Mouse (Mus musculus): ENCODE data around the gene Fgfr1op.

Fgfr1op gene

DNA sequence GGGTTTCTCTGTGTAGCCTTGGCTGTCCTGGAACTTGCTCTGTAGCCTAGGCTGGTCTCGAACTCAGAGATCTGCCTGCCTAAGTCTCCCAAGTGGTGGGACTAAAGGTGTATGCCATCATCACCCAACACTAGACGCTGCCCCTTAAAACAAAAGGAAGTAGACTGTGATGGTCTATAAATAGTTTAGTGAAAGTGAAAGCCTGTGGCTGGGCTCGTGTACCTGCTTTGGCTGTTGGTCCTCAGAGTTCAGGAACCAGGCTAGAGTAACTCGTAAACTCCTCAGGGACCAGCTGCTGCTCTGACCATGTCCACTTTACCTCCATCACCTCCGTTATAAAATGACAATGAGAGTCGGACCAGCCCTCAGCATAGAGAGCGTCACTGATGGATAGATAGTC, 5.0 kb downstream of the Fgfr1op start:
- no peak for DNase-seq

DNA sequence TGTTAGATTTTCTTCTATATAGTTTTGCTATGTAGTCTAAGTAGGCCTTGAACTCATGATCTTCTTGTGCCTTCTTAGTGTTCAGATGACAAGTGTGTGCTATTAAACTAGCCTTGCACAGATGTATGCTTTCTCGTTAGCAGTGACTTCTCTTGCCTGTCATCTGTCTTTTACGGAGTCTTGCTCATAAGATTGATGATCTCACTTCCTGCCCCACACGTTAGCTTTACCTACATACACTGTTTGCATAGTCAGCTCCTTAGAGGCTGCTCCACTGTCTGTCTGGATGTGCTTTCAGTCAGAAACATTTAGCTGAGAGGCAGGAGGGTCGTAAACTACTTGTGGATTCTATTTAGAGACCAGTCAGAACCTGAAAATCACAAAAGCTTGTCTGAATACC, 5.8 kb downstream of the Fgfr1op start:
- no peak for DNase-seq

DNA sequence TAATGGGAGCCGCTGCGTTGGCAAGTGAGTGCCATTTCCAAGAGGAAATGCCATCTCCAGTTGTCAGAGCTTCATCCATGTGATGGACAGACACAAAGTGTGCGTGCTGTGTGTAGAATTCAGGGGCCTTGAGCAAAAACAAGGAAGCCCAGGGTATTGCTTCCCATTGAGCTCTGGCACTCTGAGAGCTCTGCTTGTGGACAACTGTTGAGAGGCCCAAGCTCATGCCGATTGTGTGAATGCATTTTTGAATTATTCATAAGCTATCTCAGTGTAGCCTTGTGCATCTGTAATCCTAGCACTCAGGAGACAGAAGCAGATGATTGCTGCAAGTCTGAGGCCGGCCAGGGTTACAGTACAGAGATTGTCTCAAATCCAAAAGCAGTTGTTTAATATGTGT, 11.8 kb downstream of the Fgfr1op start:
- DNase-seq = no peak

DNA sequence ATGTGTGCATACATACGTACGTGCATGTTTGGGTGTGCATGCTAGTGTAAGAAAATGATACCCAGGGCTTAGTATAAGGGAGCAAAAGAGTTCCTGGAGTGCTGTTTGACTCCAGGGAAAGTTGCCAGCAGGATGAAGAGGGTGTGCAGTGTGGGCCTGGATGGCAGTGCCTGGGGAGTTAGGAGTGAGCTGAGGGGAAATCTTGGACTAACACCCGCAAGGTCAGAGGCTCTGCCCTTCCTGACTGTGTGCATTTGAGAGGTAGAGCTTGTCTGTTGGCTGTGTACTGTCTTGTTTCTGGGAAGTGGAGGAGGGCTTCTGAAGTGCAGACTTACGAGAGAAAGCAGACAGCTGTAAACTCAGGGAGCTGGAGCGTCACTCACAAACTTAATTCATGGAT, 18.5 kb downstream of the Fgfr1op start:
- peak; percentile 19 to 20 for DNase-seq

DNA sequence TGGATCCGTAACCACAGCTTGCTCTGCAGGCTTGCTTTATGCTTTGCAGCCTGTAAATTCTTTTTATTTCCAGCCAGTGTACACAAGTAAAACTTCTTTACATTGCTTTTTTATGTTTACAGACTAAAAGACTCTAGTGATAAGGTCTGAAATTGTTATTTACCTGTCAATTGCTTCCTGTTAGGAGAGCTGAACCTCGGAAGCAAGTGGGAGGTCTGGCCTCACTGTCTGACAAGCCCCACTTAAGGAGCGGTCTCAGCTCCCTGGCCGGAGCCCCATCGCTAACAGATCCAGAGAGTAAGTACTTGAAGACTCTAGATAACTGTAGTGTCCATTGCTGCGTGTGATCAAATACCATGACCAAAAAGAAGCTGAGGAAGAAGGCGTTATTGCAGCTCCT, 18.9 kb downstream of the Fgfr1op start:
- DNase-seq = peak in 1 of 2 experiments; percentile 17

DNA sequence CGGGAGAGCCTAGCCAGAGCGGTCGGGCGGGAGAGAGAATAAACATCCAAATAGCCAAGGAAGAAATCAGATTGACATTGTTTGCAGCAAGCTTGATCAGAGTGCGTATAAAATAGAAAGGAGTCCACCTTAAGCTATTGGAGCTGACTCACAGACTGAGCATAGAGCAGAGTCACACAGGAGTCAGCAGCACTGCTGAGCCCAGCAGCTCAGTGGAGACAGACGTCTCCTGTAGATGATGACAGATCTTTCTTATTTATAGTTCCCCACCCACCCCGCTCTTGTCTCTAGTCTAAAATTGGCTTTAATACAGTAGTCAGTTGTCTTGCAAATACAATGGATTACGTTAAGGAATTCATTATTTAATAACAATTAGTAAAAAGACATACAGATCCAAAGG, 28.4 kb downstream of the Fgfr1op start:
- DNase-seq = no peak

DNA sequence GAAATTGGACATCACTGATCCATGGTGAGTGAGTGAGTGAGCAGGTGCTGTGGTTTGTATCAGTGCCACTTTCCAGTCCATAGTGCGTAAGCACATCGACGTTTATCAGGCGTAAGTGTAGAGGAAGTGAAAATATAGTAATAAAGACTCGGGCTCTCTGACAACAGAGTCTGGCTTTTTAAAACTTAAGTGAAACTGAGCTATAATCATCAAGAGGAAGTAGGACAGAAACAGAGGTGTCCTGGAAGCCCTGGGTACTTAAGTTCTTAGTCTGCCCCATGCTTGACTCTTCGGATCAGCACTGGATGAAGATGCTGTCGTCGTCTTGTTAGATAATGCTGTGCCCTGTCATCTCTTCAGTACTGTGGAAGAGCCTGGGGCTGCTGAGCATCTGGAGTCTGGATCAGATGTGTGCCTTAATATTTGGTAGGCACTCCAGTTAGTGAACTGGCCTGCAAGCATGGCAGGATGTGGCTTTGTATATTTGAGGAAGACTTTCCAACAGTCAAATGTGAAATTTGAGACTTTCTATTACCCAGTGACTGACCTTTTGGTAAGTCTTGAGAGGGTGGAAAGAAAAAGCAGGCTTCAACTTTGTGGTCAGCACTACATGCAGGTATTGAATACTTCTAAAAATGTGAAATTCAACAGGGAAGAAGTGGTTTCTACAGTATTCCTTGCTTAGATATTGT, 30.5 kb downstream of the Fgfr1op start:
- DNase-seq = no peak

DNA sequence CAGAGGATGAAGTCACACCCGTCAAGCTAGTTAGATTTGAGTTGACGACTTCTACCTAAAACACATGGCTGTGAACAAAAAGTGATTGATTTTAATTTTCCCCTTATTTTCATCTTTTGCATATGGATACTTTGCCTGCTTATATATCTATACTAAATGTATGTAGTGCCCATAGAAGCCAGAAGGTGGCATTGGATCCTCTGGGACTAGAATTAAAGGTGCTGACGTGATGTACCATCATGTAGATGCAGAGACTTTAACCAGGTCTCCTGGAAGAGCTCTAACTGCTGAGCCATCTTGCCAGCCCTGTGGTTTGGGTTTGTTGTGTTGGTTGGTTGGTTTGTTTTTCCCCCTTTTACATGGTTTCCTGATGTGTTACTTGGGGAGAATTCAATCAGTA, 32.4 kb downstream of the Fgfr1op start:
- no peak for DNase-seq

DNA sequence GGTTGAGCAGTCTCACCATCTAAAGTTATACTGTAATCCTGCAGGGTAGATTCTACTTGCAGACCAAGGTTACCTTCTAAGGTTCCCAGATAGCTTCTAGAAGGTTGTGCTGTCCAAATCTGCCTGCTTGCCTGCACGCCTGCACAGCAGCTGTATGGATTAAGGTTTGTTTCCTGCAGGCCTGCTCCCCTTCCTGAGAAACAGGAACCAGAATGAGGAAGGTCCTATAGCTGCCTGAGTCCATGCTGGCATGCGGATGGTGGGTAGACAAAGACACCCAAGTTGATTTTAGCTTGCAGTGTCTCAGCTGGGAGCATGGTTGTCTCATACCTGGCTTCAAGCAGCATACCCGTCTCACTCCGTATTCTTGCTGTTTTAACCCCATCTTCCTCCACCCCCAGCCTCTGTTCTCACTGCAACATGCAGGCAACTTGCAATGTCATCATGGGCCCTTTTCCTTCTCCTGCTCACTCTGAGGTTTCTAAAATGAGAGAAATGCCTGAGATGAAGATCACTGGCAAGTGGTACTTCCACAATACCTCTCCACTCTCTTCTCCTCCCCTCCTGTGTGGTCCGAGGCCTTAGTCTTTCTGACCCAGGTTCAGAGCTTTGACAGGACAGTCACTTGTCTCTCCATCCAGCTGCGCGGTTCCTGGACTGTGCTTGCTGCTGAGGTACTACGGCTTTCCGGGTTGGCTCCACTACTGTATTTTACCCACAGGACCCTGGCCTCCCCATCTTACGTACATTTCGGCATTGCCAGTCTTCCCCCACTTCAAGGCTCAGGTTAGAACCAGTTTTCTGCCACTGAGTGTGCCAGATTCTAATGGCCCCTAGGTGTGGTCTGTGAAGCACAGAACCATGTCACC, 34.0 kb downstream of the Fgfr1op start:
- DNase-seq = no peak

DNA sequence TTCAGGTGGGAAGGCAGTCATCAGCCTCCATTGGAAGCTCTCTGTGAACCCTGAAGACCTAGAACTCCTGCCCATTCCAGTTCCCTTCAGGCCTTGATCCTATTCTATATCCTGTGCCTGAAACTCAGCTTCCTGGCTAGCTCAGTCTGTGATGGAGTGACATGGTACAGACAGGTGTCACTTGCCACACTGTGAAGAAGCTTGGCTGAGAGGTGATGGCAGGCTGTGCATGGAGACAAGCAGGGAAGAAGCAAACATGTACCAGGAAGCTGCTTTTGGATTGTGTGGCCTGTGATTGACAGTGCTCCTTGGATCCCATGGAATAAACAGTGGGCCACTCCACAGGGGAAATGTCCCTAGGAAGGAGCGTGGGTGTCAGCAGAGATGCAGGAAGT, 34.6 kb downstream of the Fgfr1op start:
- DNase-seq = no peak

DNA sequence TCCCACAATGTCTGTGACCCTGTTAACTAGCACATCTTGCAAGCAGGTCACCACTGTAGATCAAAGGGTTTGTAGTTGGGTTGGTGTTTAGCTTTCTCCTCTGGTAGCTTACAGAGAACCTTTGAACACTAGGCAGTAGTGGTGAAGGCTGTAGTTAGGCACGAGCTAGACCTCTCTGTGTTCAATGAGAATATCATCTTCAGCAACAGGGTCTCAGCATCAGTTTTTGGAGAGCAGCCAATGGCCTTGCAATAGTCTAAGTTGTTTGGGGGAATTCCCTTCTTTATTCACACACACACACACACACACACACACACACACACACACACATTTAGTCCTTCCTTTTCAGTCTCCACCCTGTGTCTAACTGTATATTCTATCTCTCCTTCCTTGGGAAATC, 38.2 kb downstream of the Fgfr1op start:
- no peak for DNase-seq

DNA sequence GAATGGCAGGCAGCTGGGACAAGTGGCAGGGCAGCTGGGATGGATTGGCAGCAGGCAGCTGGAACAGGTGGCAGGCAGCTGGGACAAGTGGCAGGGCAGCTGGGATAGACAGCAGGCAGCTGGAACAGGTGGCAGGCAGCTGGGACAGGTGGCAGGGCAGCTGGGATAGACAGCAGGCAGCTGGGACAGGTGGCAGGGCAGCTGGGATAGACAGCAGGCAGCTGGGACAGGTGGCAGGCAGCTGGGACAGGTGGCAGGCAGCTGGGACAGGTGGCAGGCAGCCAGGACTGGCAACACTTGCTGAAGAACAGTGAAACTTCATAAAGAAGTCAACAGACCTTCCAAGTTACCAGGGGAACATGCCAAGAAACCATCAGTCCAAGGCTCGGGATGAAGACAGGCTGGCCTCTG, 39.9 kb downstream of the Fgfr1op start:
- DNase-seq = peak; percentile 31 to 33

DNA sequence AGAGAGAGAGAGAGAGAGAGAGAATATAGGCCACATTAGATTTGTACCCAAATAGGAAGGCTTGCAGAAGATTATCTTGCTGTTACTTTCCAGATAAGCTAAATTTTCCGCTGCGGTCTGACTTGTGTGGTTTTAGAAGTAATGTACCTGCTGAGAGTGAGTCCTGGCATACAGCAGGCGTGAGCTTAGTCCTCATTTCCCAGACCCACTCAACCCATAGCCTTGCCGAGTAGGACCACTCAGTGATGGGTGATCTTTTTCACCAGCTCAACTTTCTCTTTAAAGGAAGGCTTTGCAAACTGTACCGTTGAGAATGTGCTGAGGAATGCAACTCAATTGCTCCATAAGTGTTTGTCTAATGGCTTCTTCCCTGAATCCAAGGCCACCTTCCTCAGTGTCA, 41.4 kb downstream of the Fgfr1op start:
- no peak for DNase-seq

DNA sequence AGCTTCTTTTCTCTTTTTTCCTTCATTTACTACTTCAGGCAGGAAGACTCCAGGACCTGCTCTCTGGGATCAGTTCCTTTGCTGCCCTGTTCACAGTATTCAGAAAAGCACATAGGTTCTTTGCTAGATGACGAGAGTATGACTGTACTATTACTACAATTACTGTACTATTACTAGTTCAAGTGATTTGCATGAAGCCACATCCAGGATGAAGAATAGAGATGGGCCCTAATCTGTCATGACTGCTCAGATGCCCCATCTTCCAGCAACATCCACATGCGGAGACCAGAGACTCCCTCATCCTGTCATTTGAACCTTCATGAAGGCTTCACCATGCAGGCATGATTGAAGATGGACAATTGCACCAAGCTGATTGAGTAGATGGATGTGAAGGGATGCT, 44.4 kb downstream of the Fgfr1op start:
- no peak for DNase-seq

DNA sequence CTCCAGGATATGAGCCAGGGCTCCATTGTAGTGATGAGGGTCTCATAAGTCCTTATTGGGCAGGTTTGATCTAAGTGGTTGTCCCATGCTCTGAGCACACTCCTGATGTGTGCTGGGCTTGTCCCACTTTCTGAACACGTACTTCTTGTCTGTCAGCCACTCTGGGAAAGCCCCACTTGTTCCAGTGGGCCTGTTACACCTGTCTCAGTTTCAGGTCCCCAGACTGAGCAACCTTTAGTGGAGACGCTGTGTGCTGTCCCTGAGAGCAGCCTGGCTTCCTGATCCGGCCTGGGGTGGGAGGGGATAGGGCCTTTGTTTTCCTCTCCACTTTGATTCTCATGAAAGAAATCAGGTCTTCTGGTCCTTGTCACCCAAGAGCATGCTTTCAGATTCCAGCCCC, 44.9 kb downstream of the Fgfr1op start:
- no peak for DNase-seq

DNA sequence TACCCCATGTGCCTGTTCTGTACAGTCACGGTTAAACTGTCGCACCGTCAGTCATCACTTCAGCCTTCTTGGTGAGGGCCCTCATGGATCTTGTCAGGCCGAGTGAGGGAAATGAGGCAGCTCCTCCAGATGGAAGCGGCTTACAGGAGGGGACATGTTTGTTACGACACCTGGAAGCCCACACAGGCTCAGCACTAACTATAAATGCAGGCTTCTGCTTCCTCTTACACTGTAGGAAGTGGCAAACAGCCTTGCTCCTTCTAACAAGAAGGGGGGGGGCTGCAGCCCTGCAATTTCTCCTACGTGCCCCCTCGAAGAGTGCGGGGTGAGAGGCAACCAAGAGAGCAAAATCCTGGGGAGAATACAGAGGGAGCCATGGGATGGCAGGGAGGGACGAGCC, 45.4 kb downstream of the Fgfr1op start:
- no peak for DNase-seq

DNA sequence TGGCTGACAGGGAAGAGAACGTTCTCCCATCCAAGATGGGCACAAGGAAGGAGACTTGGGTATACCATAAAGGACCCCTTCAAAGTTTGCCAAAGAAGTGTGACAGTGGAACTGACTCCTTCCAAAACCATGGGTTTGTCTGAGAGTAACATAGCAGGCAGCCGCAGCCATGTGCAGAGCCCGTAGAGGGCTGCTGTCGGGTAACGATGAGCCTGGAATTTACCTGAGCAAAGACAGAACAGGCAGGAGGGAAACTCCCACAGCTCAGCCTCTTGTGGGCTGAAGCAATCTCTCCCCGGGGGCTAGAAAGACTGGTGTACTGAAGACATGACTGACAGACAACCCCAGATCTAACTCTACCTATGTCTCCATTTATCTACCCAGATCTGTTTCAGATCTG, 46.1 kb downstream of the Fgfr1op start:
- no peak for DNase-seq

DNA sequence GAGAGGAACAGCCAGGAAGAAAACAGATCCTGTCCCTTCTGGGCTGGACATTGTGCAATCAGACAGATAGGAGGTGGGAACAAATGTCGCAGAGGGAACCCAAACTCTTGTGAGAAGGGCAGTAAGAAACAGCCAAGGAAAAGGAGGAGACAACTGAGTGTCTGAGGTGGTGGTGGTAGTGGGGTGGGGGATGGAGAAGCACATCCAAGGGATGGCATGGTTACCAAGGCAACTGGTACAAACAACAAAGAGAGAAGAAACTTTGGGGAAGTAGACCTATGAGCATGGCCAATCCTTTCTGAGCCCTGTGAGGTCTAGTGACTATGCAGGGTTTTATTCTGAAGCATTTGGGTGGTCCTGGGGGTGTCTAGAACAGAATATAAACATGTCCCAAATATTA, 49.1 kb downstream of the Fgfr1op start:
- DNase-seq = no peak

DNA sequence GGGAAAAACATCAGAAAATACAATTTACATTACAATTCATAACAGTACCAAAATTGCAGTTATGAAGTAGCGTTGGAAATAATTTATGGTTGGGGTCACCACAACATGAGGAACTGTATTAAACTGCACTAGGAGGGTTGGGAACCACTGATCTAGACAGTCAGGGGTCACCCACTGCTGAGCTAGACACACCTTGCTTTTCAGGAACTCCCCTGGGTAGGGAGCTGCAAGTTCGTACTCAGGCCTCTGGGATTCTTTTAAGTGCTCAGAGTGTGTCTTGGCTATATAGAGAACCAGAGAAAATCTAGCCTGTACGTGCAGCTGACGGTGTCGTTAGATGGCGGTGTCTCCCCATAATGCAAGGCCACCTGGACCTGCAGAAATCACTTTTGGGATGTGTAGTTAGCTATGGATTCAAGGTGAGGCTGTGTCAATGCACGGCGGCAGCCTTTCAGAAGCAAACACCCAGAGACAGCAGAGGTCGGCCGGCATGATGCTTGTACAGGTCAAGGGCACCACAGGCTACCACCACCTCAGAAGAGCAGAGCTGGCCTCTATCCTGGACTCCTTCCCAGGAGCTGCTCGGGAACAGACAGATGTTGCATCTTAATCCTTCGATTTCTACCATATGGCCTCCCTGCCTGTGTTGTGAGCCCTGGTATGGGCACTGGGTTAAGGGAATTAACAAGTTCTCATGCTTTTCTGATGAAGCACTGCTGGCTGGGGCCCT, 49.9 kb downstream of the Fgfr1op start:
- no peak for DNase-seq

DNA sequence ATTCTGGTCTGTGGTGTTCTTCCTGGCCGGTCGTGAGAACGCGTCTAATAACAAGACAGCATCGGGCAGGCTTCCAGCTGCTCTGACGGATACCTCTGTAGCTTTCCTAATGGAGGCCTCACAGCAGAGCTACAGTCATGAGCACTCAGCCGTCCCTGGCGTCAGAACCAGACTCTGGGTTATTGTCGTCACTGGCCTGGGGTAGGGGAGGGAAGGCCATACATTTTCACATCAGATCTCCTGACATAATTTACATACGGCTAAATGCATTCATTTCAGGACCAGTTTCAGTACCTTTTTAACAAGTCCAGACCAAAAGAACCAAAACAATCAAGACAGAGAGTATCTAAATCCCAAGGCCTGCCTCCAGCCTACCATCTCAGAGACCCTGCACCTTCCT, 57.9 kb downstream of the Fgfr1op start:
- no peak for DNase-seq

DNA sequence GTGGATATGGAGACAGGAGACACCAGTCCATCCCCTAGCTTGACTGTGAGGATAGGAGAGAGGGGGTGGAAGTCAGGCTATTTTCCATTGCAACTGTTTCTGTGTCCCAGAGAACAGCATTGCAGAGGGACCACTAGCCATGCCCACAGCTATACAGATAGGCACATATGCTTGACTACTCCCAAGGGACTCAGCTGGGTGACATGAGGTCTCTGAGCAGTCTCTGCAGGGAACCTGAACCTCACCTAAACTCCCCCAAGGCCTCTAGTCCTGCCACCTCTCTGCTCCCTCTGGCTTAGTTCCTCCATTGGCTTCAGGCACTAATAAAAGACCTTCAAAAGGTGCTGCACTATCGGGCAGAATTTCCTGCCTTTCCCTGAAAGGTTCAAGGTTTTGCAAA, 58.8 kb downstream of the Fgfr1op start:
- no peak for DNase-seq

DNA sequence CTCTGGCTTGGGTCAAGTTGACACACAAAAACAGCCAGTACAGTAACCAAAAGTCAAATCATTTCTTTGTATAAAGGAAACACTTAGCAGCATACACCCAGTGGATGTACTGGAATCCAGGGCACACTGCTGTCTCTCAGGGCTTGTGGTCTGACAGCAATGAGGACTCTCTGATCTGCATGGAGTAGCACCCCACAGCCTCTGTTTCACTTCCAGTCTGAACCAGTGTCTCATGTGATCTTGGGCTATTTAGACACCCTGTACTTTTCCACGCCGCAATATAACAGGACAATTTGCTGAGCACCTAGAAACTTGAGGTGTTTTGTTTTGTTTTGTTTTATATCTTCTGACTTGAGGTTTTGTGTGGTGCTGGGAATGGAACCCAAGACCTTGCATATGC, 59.9 kb downstream of the Fgfr1op start:
- no peak for DNase-seq

DNA sequence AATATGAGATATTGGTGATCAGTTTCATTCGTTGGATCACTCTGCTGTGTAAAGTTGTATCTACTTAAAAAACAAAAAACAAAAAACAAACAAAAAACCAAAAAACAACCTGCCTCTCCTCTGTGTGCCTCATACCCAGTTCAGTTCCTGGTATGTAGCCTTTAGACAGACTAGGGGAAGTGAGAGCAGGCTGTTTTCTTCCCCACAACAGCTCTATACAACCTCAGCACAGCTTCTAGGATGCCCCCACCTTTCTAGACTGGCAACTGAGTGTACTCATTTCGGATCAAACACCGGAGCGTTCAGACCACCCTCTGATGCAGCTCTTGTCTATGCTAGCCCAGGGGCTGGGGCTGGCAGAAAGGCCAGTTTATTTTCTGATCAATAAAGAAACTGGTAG, 60.4 kb downstream of the Fgfr1op start:
- no peak for DNase-seq

DNA sequence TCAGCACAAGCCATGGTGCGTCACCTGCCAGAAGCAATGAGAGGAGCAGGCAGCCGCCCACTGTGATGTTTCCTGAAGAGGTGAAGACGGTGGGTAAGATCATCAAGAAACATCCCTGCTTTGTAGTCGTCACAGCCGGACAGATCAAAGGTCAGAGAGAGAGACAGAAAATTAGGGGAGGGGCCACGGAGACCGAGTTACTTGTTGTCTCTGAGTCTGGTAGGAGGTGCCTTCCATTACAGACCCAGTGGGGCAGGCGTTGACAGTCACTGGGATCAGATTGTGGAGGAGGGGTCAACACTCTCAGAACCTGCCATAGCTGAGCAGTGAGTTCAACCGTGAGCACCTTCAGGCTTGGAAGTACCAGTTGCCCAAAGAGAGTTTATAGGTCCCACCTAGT, 63.3 kb downstream of the Fgfr1op start:
- DNase-seq = no peak
